ENCODE assay signal across 22 mouse cellular contexts in genomic region chr11:97296542-97296941, GRCm38 (mm10). TPM values are rescaled to one million over a fixed set of nuclear protein-coding genes. Genes with fewer than 3 reads are reported as not detected.
DNase-seq lines count a peak whose midpoint lies in the region; TF ChIP-seq lines count a peak whose summit lies in the region.
"Had no signal": no experiment of that assay in that cellular context is flagged by ENCODE, and none has a peak within 500 bp of the region (broad histone marks: within the 10 kb centered on the region; RNA-seq: fewer than 3 reads in every experiment).

No protein-coding gene starts in this region.

- H3K9me3 ChIP-seq in MEL (replicated peaks; ENCODE audit: insufficient read depth, low read length) = no peaks in the 10 kb centered on the region
- H3K9me3 ChIP-seq: embryonic facial prominence, embryonic 10.5 days; embryonic facial prominence, embryonic 12.5 days; forebrain, embryonic 13.5 days; forebrain, embryonic 15.5 days had no signal

- DNase-seq in adrenal gland, adult 2 months = peak; percentile 32
- DNase-seq in adrenal gland, postnatal 14 days = no peak
- DNase-seq in heart, adult 11 months = peak; percentile 92
- no peak for DNase-seq in heart, adult 8-10 months (ENCODE audit: low spot score)
- DNase-seq in heart, postnatal 10 days = peak; percentile 18 to 52
- DNase-seq in heart, postnatal 25 days (ENCODE audit: low spot score) = no peak
- DNase-seq in MEL (ENCODE audit: low read depth, low spot score) = no peak
- DNase-seq: adrenal gland, adult 8-10 months; adrenal gland, postnatal 25 days; B cell, adult 2 months; cerebellum, adult 11 months; cerebellum, adult 18-20 months; cerebellum, adult 8-10 months; cerebellum, adult 9-11 months; cerebellum, postnatal 14 days; forebrain, postnatal 0 days had no signal

- peaks cover 0 to 2% of the 10 kb centered on the region in 2 experiments; a peak in 1 of 4 replicates for H3K27me3 ChIP-seq in MEL (ENCODE audit: control insufficient read depth in 1 of 2, insufficient read depth in 2 of 2, low read length in 2 of 2)
- H3K27me3 ChIP-seq: CH12.LX; embryonic facial prominence, embryonic 12.5 days; forebrain, embryonic 13.5 days; forebrain, embryonic 15.5 days had no signal

- H3K9ac ChIP-seq in MEL (ENCODE audit: control insufficient read depth, low read depth, low read length, poor library complexity, severe bottlenecking) = no peak overlapping the region
- H3K9ac ChIP-seq: embryonic facial prominence, embryonic 12.5 days; forebrain, embryonic 13.5 days; forebrain, embryonic 15.5 days; forebrain, postnatal 0 days had no signal

- peaks cover 0 to 6% of the 10 kb centered on the region in 2 experiments; a peak in 1 of 4 replicates for H3K4me1 ChIP-seq in MEL (ENCODE audit: control insufficient read depth in 1 of 2, insufficient read depth in 2 of 2, low read length in 2 of 2)
- H3K4me1 ChIP-seq: embryonic facial prominence, embryonic 10.5 days; embryonic facial prominence, embryonic 12.5 days; forebrain, embryonic 13.5 days had no signal

- no peak overlapping the region for H3K4me3 ChIP-seq in MEL (ENCODE audit: control insufficient read depth in 1 of 2, insufficient read depth in 1 of 2, low read depth in 2 of 2, low read length in 2 of 2)
- H3K4me3 ChIP-seq: embryonic facial prominence, embryonic 10.5 days; embryonic facial prominence, embryonic 12.5 days; forebrain, embryonic 13.5 days; forebrain, embryonic 15.5 days had no signal

- H3K36me3 ChIP-seq in MEL (ENCODE audit: control insufficient read depth in 1 of 2, insufficient read depth in 2 of 2, low read length in 2 of 2) = no peaks in the 10 kb centered on the region
- H3K36me3 ChIP-seq: embryonic facial prominence, embryonic 10.5 days; embryonic facial prominence, embryonic 12.5 days; forebrain, embryonic 15.5 days; G1E had no signal

- no peak for TF ChIP-seq CTCF in MEL (IDR thresholded peaks at IDR 0.05 in 2 of 3, conservative IDR thresholded peaks at IDR 0.05 in 1 of 3; ENCODE audit: control insufficient read depth in 1 of 3, insufficient read depth in 1 of 3, low read depth in 2 of 3, low read length in 3 of 3, poor library complexity in 1 of 3, severe bottlenecking in 1 of 3)

- no peak for TF ChIP-seq POLR2A in MEL (IDR thresholded peaks at IDR 0.05; ENCODE audit: control insufficient read depth in 1 of 2, insufficient read depth in 1 of 2, low read depth in 1 of 2, low read length in 2 of 2, poor library complexity in 1 of 2)

- no peak overlapping the region for H3K27ac ChIP-seq in MEL (ENCODE audit: control insufficient read depth, low read depth, low read length)
- H3K27ac ChIP-seq: embryonic facial prominence, embryonic 10.5 days; embryonic facial prominence, embryonic 12.5 days; forebrain, embryonic 13.5 days; forebrain, embryonic 15.5 days had no signal

- intact Hi-C loops in heart, postnatal 10 days (cut with DNase I) = no loop called here
- intact Hi-C loops in heart, postnatal 25 days (cut with DNase I) = no loop called here

- no peaks in the 10 kb centered on the region for H3K79me2 ChIP-seq in MEL (ENCODE audit: control insufficient read depth, insufficient read depth, low read length, poor library complexity)

- no peak for TF ChIP-seq EP300 in MEL (IDR thresholded peaks at IDR 0.05; ENCODE audit: low read depth in 1 of 2, low read length in 2 of 2)

- TF ChIP-seq RAD21 in MEL (IDR thresholded peaks at IDR 0.05; ENCODE audit: low read depth, low read length) = no peak

TF ChIP-seq in MEL, 35 proteins besides CTCF, POLR2A, EP300 and RAD21:
- TF ChIP-seq MAX (IDR thresholded peaks at IDR 0.05; ENCODE audit: low read length) = no peak
- 0 out of 2 replicates have a peak, but pooled peaks have one; percentile 19 for TF ChIP-seq ZNF384 (IDR thresholded peaks at IDR 0.05; ENCODE audit: low read depth, low read length)

RNA-seq across cellular contexts. Expression of gene Npepps, which starts 16.1 kb away (rescaled TPM):
- total RNA-seq in adrenal gland, adult 2 months (2021) = 10 to 100 TPM; 69.2 to 70.2 TPM
- 29.8 and 34.3 TPM in 2 replicates for polyA plus RNA-seq in adrenal gland, adult 2 months (2012; rRNA removed)
- 73.2 and 74.2 TPM in 2 replicates for total RNA-seq in adrenal gland, postnatal 14 days (2021)
- total RNA-seq in heart, adult 8-10 months (2022) = 10 to 100 TPM; 78.1 to 82.3 (median 79.1) TPM
- 10 to 100 TPM; 64.2 to 71.8 TPM for total RNA-seq in heart, postnatal 10 days (2021)
- 10 to 100 TPM; 75.6 to 79.8 TPM for total RNA-seq in heart, postnatal 25 days (2021)
- 20.5 and 28.1 TPM in 2 replicates for total RNA-seq in MEL (2012; rRNA removed)
- 10 to 100 TPM in 1 of 2 experiments, not detected in 1; 41.6 TPM for polyA plus RNA-seq in MEL (2012; ENCODE audit: insufficient read depth in 1 of 2, insufficient read length in 2 of 2, low read depth in 1 of 2, low replicate concordance in 2 of 2, missing spikeins in 1 of 2)

RNA-seq across cellular contexts. Expression of gene Mrpl45, which starts 19.0 kb away (rescaled TPM):
- total RNA-seq in adrenal gland, adult 2 months (2021) = 10 to 100 TPM; 34.7 to 41.3 TPM
- polyA plus RNA-seq in adrenal gland, adult 2 months (2012; rRNA removed) = 9.5 and 10.9 TPM in 2 replicates
- 43.5 and 46.0 TPM in 2 replicates for total RNA-seq in adrenal gland, postnatal 14 days (2021)
- 10 to 100 TPM; 49.9 to 64.7 (median 56.9) TPM for total RNA-seq in heart, adult 8-10 months (2022)
- total RNA-seq in heart, postnatal 10 days (2021) = 10 to 100 TPM; 44.1 to 51.8 TPM
- 10 to 100 TPM; 57.8 to 60.6 TPM for total RNA-seq in heart, postnatal 25 days (2021)
- 72.7 and 74.5 TPM in 2 replicates for total RNA-seq in MEL (2012; rRNA removed)
- 10 to 100 TPM in 1 of 2 experiments, not detected in 1; 65.0 TPM for polyA plus RNA-seq in MEL (2012; ENCODE audit: insufficient read depth in 1 of 2, insufficient read length in 2 of 2, low read depth in 1 of 2, low replicate concordance in 2 of 2, missing spikeins in 1 of 2)

RNA-seq across cellular contexts. Expression of gene Gpr179, which starts 55.3 kb away (rescaled TPM):
- 1 to 10 TPM; 1.2 TPM for total RNA-seq in adrenal gland, adult 2 months (2021)
- polyA plus RNA-seq in adrenal gland, adult 2 months (2012; rRNA removed) = 0.99 and 1.2 TPM in 2 replicates
- total RNA-seq in adrenal gland, postnatal 14 days (2021) = 2.8 and 3.3 TPM in 2 replicates
- under 1 TPM in 3 of 4 experiments, not detected in 1; 0.06 to 0.12 (median 0.06) TPM for total RNA-seq in heart, adult 8-10 months (2022)
- under 1 TPM; 0.02 to 0.05 TPM for total RNA-seq in heart, postnatal 10 days (2021)
- total RNA-seq in heart, postnatal 25 days (2021) = under 1 TPM; 0.05 to 0.06 TPM
- under 0.01 and 0.04 TPM in 2 replicates for total RNA-seq in MEL (2012; rRNA removed)
- polyA plus RNA-seq in MEL (2012; ENCODE audit: insufficient read depth in 1 of 2, insufficient read length in 2 of 2, low read depth in 1 of 2, low replicate concordance in 2 of 2, missing spikeins in 1 of 2) = under 1 TPM in 1 of 2 experiments, not detected in 1; 0.01 TPM

Comparison
In these comparisons a context has a peak if more than half of its experiments do, and no peak if none do; other contexts are left out.
1. DNase-seq: peak in adrenal gland, adult 2 months (single experiment), heart, adult 11 months (single experiment) and heart, postnatal 10 days (2 of 2); none in adrenal gland, postnatal 14 days (single experiment), heart, adult 8-10 months (single experiment), heart, postnatal 25 days (single experiment) and MEL (single experiment).